Mouse (Mus musculus): ENCODE results near the gene Fign. TPM values are rescaled to one million over a fixed set of nuclear protein-coding genes. Genes with fewer than 3 reads are reported as not detected.

Fign gene
- polyA plus RNA-seq, 1 experiment from 2014 or later, result 2.0 TPM

- no peaks in the 10 kb centered on the region for H3K9me3 ChIP-seq (ENCODE audit: low read length)
- ATAC-seq (no peak), DNase-seq (ENCODE audit: low spot score) (no peak)
- H3K9ac ChIP-seq (replicated peaks; ENCODE audit: low read depth), result no peak overlapping the region
- no peak overlapping the region for H3K27ac ChIP-seq (ENCODE audit: low read length)
- H3K4me2 ChIP-seq (replicated peaks; ENCODE audit: low read depth, low read length), result no peak overlapping the region
- no peaks in the 10 kb centered on the region for H3K4me1 ChIP-seq (ENCODE audit: insufficient read depth, low read depth, low read length)
- WGBS, result 75% methylated on average over 4 of the region's 4 CpGs
- H3K36me3 ChIP-seq (ENCODE audit: insufficient read depth, low read length), result no peaks in the 10 kb centered on the region
- TF ChIP-seq CTCF (IDR thresholded peaks at IDR 0.05) (no peak), EP300 (IDR thresholded peaks at IDR 0.05) (no peak)
- H3K27me3 ChIP-seq (replicated peaks; ENCODE audit: insufficient read depth, low read length), result no peaks in the 10 kb centered on the region
- no peak overlapping the region for H3K4me3 ChIP-seq (ENCODE audit: low read depth, low read length)
Measured at GRCm38 (mm10) chr2:64072158-64072557, 25.7 kb downstream of the Fign start.

- ATAC-seq (no peak), DNase-seq (ENCODE audit: low spot score) (no peak)
- H3K9ac ChIP-seq (replicated peaks; ENCODE audit: low read depth), result no peak overlapping the region
- no peak overlapping the region for H3K27ac ChIP-seq (ENCODE audit: low read length)
- no peak overlapping the region for H3K4me2 ChIP-seq (replicated peaks; ENCODE audit: low read depth, low read length)
- H3K36me3 ChIP-seq (ENCODE audit: insufficient read depth, low read length), result no peaks in the 10 kb centered on the region
- H3K27me3 ChIP-seq (replicated peaks; ENCODE audit: insufficient read depth, low read length), result no peaks in the 10 kb centered on the region
- H3K4me1 ChIP-seq (ENCODE audit: insufficient read depth, low read depth, low read length), result no peaks in the 10 kb centered on the region
- no peak for TF ChIP-seq EP300 (IDR thresholded peaks at IDR 0.05)
- TF ChIP-seq CTCF (IDR thresholded peaks at IDR 0.05), result no peak
- H3K4me3 ChIP-seq (ENCODE audit: low read depth, low read length), result no peak overlapping the region
- 84% methylated on average over 10 of the region's 10 CpGs for WGBS
- no peaks in the 10 kb centered on the region for H3K9me3 ChIP-seq (ENCODE audit: low read length)
Measured at GRCm38 (mm10) chr2:64069950-64070695, 27.7 kb downstream of the Fign start.

GRCm38 (mm10) chr2:64065511-64065910 lies 32.3 kb downstream of the Fign start:
- DNase-seq (ENCODE audit: low spot score), result no peak
- Histone ChIP-seq H3K4me1 (ENCODE audit: insufficient read depth, low read depth, low read length) (no peaks in the 10 kb centered on the region), H3K9ac (replicated peaks; ENCODE audit: low read depth) (no peak overlapping the region), H3K27me3 (replicated peaks; ENCODE audit: insufficient read depth, low read length) (no peaks in the 10 kb centered on the region), H3K9me3 (ENCODE audit: low read length) (no peaks in the 10 kb centered on the region), H3K4me3 (ENCODE audit: low read depth, low read length) (no peak overlapping the region), H3K36me3 (ENCODE audit: insufficient read depth, low read length) (no peaks in the 10 kb centered on the region), H3K4me2 (replicated peaks; ENCODE audit: low read depth, low read length) (no peak overlapping the region), H3K27ac (ENCODE audit: low read length) (no peak overlapping the region)
- WGBS, result 88% methylated on average over 4 of the region's 4 CpGs
- no peak for TF ChIP-seq EP300 (IDR thresholded peaks at IDR 0.05)
- TF ChIP-seq CTCF (IDR thresholded peaks at IDR 0.05), result no peak
- ATAC-seq, result no peak

GRCm38 (mm10) chr2:64059477-64059876 lies 38.4 kb downstream of the Fign start:
- H3K27ac ChIP-seq (ENCODE audit: low read length), result no peak overlapping the region
- no peak for TF ChIP-seq EP300 (IDR thresholded peaks at IDR 0.05)
- no peak overlapping the region for H3K9ac ChIP-seq (replicated peaks; ENCODE audit: low read depth)
- no peak overlapping the region for H3K4me3 ChIP-seq (ENCODE audit: low read depth, low read length)
- no peaks in the 10 kb centered on the region for H3K36me3 ChIP-seq (ENCODE audit: insufficient read depth, low read length)
- peak; percentile 35; the same call in 1 of the 2 replicates for ATAC-seq
- H3K4me1 ChIP-seq (ENCODE audit: insufficient read depth, low read depth, low read length), result peaks cover 3% of the 10 kb centered on the region; the same call in 1 of the 2 replicates
- DNase-seq (ENCODE audit: low spot score), result no peak
- no peak overlapping the region for H3K4me2 ChIP-seq (replicated peaks; ENCODE audit: low read depth, low read length)
- H3K27me3 ChIP-seq (replicated peaks; ENCODE audit: insufficient read depth, low read length), result no peaks in the 10 kb centered on the region
- no peaks in the 10 kb centered on the region for H3K9me3 ChIP-seq (ENCODE audit: low read length)
- WGBS, result 58% methylated on average over 5 of the region's 5 CpGs

GRCm38 (mm10) chr2:64048142-64048541 lies 49.7 kb downstream of the Fign start:
- no peaks in the 10 kb centered on the region for H3K4me1 ChIP-seq (ENCODE audit: insufficient read depth, low read depth, low read length)
- DNase-seq (ENCODE audit: low spot score), result no peak

GRCm38 (mm10) chr2:64043099-64043498 lies 54.7 kb downstream of the Fign start:
- Histone ChIP-seq H3K4me3 (ENCODE audit: low read depth, low read length) (no peak overlapping the region), H3K27me3 (replicated peaks; ENCODE audit: insufficient read depth, low read length) (no peaks in the 10 kb centered on the region), H3K4me1 (ENCODE audit: insufficient read depth, low read depth, low read length) (no peaks in the 10 kb centered on the region), H3K4me2 (replicated peaks; ENCODE audit: low read depth, low read length) (no peak overlapping the region), H3K9me3 (ENCODE audit: low read length) (no peaks in the 10 kb centered on the region), H3K27ac (ENCODE audit: low read length) (no peak overlapping the region), H3K36me3 (ENCODE audit: insufficient read depth, low read length) (no peaks in the 10 kb centered on the region), H3K9ac (replicated peaks; ENCODE audit: low read depth) (no peak overlapping the region)
- 5% methylated on average over 3 of the region's 3 CpGs for WGBS
- no peak for ATAC-seq
- TF ChIP-seq CTCF (IDR thresholded peaks at IDR 0.05) (no peak), EP300 (IDR thresholded peaks at IDR 0.05) (no peak)
- DNase-seq (ENCODE audit: low spot score), result peak; percentile 43

More at GRCm38 (mm10) chr2:64048142-64048541, 49.7 kb downstream of the Fign start:
- H3K27me3 ChIP-seq (replicated peaks; ENCODE audit: insufficient read depth, low read length), result no peaks in the 10 kb centered on the region
- H3K9me3 ChIP-seq (ENCODE audit: low read length), result no peaks in the 10 kb centered on the region
- TF ChIP-seq EP300 (IDR thresholded peaks at IDR 0.05) (no peak), CTCF (IDR thresholded peaks at IDR 0.05) (no peak)
- WGBS, result 75% methylated on average over 2 of the region's 2 CpGs
- no peak overlapping the region for H3K4me3 ChIP-seq (ENCODE audit: low read depth, low read length)
- no peaks in the 10 kb centered on the region for H3K36me3 ChIP-seq (ENCODE audit: insufficient read depth, low read length)
- H3K9ac ChIP-seq (replicated peaks; ENCODE audit: low read depth), result no peak overlapping the region
- no peak for ATAC-seq
- no peak overlapping the region for H3K4me2 ChIP-seq (replicated peaks; ENCODE audit: low read depth, low read length)
- no peak overlapping the region for H3K27ac ChIP-seq (ENCODE audit: low read length)

Data from lung, postnatal 0 days (tissue).